Mouse (Mus musculus) heart, embryonic 12.5 days (tissue): ENCODE data around the gene Slc25a22. TPM values are rescaled to one million over a fixed set of nuclear protein-coding genes. Genes with fewer than 3 reads are reported as not detected.
"Not testable (repeated sequence)": the region's sequence is repeated elsewhere in the genome, so short reads cannot be mapped to it uniquely, and the experiment has no call there.

ENCODE experiments used
- ATAC-seq: fragments of 200-750 bp; cut with Nextera tagmentation; 2 replicates; pipeline ENCODE4 v1.8.0; 2017; ENCODE audit warnings: moderate TSS enrichment, moderate library complexity; ENCODE audit not compliant: insufficient number of reproducible peaks, low FRiP score
- H3K27ac ChIP-seq: fragments of 300-500 bp; sonication (generic); 2 replicates; pipeline ENCODE4 v1.5.1; 2016; ENCODE audit warnings: mild to moderate bottlenecking, moderate library complexity; ENCODE audit not compliant: poor library complexity, severe bottlenecking
- H3K27me3 ChIP-seq: fragments of 300-500 bp; sonication (generic); replicated peaks from 2 replicates; pipeline ENCODE4 v1.6.1; 2016; ENCODE audit warnings: mild to moderate bottlenecking, moderate library complexity
- H3K36me3 ChIP-seq: fragments of 300-500 bp; sonication (generic); 2 replicates; pipeline ENCODE4 v1.6.1; 2016; ENCODE audit warnings: mild to moderate bottlenecking, moderate library complexity
- H3K4me1 ChIP-seq: fragments of 300-500 bp; sonication (generic); replicated peaks from 2 replicates; pipeline ENCODE4 v1.6.1; 2016; ENCODE audit warnings: mild to moderate bottlenecking
- H3K4me2 ChIP-seq: fragments of 300-500 bp; sonication (generic); 2 replicates; pipeline ENCODE4 v1.6.1; 2016; ENCODE audit warnings: mild to moderate bottlenecking, moderate library complexity
- H3K4me3 ChIP-seq: fragments of 300-500 bp; sonication (generic); 2 replicates; pipeline ENCODE4 v1.5.1; 2016; ENCODE audit warnings: mild to moderate bottlenecking
- H3K9ac ChIP-seq: fragments of 300-500 bp; sonication (generic); 2 replicates; pipeline ENCODE4 v1.6.1; 2016; ENCODE audit warnings: mild to moderate bottlenecking, moderate library complexity
- H3K9me3 ChIP-seq: fragments of 300-500 bp; sonication (generic); replicated peaks from 2 replicates; pipeline ENCODE4 v1.6.1; 2016; ENCODE audit warnings: mild to moderate bottlenecking, moderate library complexity
- WGBS: fragments of 180-500 bp; shearing (Covaris S2); methylation state at CpG from one replicate; pipeline ENCODE4 v1.1.7; 2016; 5-methylcytosine and 5-hydroxymethylcytosine counted together
- polyA plus RNA-seq: library from polyadenylated mRNA; unstranded; fragments of >200 nt; fragmentation: Nextera tagmentation; extraction: Ambion mirVana; gene quantifications from 2 replicates; pipeline ENCODE4 v1.2.1, GENCODE M21; 2016

Gene Slc25a22
- polyA plus RNA-seq, 1 experiment from 2014 or later, result 20.7 TPM

DNA sequence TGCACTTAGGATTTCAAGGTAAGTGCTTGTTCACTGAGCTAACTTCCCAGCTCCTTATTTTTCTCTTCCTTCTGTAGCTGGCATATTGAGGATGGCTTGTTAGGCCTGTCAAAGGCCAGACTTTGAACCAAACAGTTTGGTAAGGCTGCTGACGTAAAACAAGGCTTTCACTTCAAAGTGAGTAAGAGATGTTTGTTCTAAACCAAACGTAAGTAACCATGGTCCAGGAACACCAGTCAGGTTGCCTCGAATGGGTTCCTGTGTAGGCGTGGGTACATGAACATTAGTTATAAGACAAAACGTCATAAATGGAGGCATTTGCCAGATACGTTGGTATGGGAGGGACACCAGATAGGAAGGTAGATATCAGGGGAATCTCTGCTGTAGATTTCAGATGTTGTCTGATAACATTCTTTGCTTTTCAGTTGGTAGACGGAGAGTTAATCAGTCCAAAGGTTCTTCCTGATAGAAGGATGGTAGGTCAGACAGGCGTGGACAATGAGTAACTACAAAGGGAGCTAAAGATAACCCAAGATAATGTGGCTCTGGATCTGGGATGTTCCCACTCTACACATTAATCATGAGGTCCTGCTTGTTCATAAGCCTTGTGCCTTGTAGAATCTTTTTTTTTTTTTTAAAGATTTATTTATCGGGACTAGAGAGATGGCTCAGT, 17.5 kb downstream of the Slc25a22 start:
- H3K4me3 ChIP-seq, result no peak overlapping the region
- H3K27ac ChIP-seq, result no peak overlapping the region
- H3K9ac ChIP-seq, result no peak overlapping the region
- no peak overlapping the region for H3K4me2 ChIP-seq
- peaks cover 7% of the 10 kb centered on the region; the same call in 1 of the 2 replicates for H3K27me3 ChIP-seq
- no peaks in the 10 kb centered on the region for H3K9me3 ChIP-seq
- no peaks in the 10 kb centered on the region for H3K36me3 ChIP-seq
- no peak for ATAC-seq
- no peaks in the 10 kb centered on the region for H3K4me1 ChIP-seq
- 66% methylated on average over 9 of the region's 9 CpGs for WGBS

GRCm38 (mm10) chr7:141418970-141419369, 18.7 kb downstream of the Slc25a22 start:
- no peak for ATAC-seq
- H3K9ac ChIP-seq, result no peak overlapping the region
- WGBS, result 66% methylated on average over 7 of the region's 7 CpGs

DNA sequence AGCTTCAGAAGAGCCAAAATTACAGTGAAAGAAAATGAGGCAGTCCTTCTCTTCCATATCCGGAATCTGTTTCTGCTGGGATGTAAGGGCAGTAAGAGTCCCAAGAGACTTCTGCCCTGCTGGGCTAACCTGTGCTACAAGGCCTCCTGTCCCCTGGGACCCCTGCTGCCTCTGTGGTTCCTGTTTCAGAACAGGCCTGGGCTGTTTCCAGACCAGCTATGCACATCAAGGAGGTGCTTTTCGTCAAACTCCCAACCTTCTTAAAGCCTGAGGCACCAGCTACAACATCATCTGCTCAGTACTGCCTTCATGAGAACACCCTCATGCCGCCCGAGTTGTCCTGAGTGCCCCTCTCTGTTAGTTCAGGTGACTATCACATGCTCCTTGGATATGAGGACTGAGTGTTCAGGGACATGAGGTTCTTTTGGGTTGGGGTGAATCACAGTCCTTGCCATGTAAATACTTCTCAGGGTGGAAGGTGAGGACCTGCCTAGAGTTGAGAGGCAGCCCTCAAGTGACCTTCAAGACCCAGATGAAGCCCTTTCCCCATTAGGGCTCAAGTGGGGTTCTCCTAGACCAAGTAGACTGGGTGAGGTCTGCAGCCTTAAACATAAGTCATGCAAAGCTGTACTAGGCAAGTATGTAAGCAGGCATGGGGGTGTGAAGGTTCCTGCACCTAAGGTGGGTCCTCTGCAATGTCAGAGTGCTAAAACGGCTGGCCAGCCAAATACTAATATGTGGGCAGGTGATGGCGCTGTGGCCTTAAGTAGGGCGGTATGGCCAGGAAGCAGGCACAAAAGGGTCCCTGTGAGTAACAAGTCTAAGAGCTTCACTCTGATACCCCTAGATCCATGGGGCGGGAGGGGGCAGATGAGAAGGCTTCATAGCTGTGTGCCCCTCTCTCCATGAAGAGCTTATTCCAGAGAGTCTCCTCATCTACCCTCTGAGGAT, 19.7 kb downstream of the Slc25a22 start:
- 60% methylated on average over 8 of the region's 8 CpGs for WGBS
- ATAC-seq, result no peak
- no peak overlapping the region for H3K27ac ChIP-seq
- no peaks in the 10 kb centered on the region for H3K9me3 ChIP-seq
- H3K27me3 ChIP-seq, result 0 out of 2 replicates have a peak, but pooled peaks cover 7% of the 10 kb centered on the region
- no peaks in the 10 kb centered on the region for H3K36me3 ChIP-seq
- H3K4me2 ChIP-seq, result no peak overlapping the region
- H3K4me1 ChIP-seq, result peaks cover 4% of the 10 kb centered on the region
- H3K4me3 ChIP-seq, result no peak overlapping the region
- no peak overlapping the region for H3K9ac ChIP-seq

More at GRCm38 (mm10) chr7:141418970-141419369, 18.7 kb downstream of the Slc25a22 start:
- Histone ChIP-seq H3K27me3 (0 out of 2 replicates have a peak, but pooled peaks cover 7% of the 10 kb centered on the region), H3K9me3 (no peaks in the 10 kb centered on the region), H3K4me1 (no peaks in the 10 kb centered on the region), H3K4me2 (no peak overlapping the region), H3K4me3 (no peak overlapping the region), H3K27ac (no peak overlapping the region), H3K36me3 (no peaks in the 10 kb centered on the region)

- no peaks in the 10 kb centered on the region for H3K36me3 ChIP-seq
- H3K27ac ChIP-seq, result no peak overlapping the region
- H3K9me3 ChIP-seq, result no peaks in the 10 kb centered on the region
- H3K4me2 ChIP-seq, result no peak overlapping the region
- ATAC-seq, result no peak
- peaks cover 7% of the 10 kb centered on the region for H3K4me1 ChIP-seq
- no peak overlapping the region for H3K9ac ChIP-seq
- WGBS, result 79% methylated on average over 6 of the region's 6 CpGs
- H3K27me3 ChIP-seq, result 0 out of 2 replicates have a peak, but pooled peaks cover 7% of the 10 kb centered on the region
- H3K4me3 ChIP-seq, result no peak overlapping the region
Observed at GRCm38 (mm10) chr7:141416144-141416841, 21.4 kb downstream of the Slc25a22 start.

DNA sequence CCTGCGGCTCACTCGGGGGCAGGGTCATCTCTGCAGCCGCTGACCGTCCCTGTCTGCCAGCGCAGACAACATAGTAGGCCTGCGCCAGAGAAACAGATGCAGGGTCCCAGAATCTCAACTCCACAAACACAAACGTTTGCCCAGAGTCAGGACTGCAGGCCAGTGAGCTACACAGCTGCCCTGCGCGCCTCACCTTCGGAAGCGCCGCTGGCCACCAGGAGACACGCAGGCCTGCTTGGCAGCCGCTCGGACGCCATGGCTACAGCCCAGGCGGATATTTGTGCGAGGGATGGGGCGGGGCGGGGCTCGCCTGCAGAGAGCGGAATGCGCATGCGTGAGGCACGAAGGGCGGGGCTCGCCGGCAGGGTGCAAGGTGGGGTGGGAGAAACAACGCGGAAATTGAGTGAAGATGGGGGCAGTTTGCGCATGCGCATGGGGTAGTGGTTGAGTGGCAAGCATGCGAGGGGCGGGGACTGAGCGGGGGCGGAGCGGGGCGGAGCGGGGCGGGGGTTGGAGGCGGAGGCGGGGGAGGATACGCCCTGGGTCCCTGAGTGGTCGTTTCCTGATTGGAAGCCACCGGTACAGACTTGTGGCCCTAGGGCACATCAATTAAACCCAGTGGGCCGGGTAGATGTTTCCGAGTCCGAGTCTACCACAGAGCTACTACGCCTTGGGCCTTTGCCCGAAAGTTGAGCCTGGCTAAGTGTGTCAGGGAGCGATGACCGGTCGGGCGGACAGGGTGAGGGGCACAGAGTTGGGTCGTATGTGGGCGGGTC, 23.7 kb downstream of the Slc25a22 start, which contains the start of gene Gatd1:
Gatd1 (minus strand) TSS at position 328 of the 776 bp plus-strand sequence.
- ATAC-seq, result peak; percentile 96
- WGBS, result under 1% methylated on average over 52 of the region's 56 CpGs
- Histone ChIP-seq H3K36me3 (peaks cover 17% of the 10 kb centered on the region), H3K27ac (peak within 1 kb of the TSS; percentile 80), H3K4me1 (peaks cover 11% of the 10 kb centered on the region), H3K4me3 (peak within 1 kb of the TSS; percentile 75), H3K9ac (peak within 1 kb of the TSS; percentile 85), H3K9me3 (no peaks in the 10 kb centered on the region), H3K27me3 (0 out of 2 replicates have a peak, but pooled peaks cover 7% of the 10 kb centered on the region), H3K4me2 (peak within 1 kb of the TSS; percentile 89)

GRCm38 (mm10) chr7:141413331-141413730, 24.4 kb downstream of the Slc25a22 start:
- 3% methylated on average over 16 of the region's 16 CpGs for WGBS
- Histone ChIP-seq H3K27me3 (0 out of 2 replicates have a peak, but pooled peaks cover 4% of the 10 kb centered on the region), H3K4me1 (peaks cover 12% of the 10 kb centered on the region), H3K9me3 (no peaks in the 10 kb centered on the region), H3K4me2 (peak overlapping the region; percentile 89), H3K9ac (peak overlapping the region; percentile 85), H3K36me3 (peaks cover 22% of the 10 kb centered on the region), H3K4me3 (peak overlapping the region; percentile 75), H3K27ac (peak overlapping the region; percentile 80)
- peak; percentile 9; the same call in 1 of the 2 replicates for ATAC-seq

- 95% methylated on average over 1 of the region's 1 CpGs for WGBS
Observed at GRCm38 (mm10) chr7:141411667-141412066, 26.0 kb downstream of the Slc25a22 start.

DNA sequence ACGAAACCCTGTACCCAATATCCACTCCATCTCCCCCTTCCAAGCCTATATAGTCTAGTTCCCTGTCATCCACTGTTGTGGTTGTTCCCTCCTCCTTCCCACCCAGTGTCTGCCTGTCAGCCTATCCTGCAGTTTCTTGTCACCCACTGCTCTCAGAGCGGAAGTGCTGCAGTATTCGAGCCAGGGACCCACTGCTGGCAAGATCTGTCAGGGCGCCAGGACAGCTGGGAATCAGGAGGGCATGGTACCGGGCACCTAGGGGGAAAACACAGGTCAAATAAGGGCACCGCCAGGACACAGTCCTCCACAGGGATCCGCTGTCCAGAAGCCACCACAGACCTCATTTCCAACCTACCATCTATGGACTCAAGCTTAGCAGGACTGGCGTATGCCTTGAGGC, 27.1 kb downstream of the Slc25a22 start:
- H3K9me3 ChIP-seq, result no peaks in the 10 kb centered on the region
- peaks cover 31% of the 10 kb centered on the region for H3K36me3 ChIP-seq
- ATAC-seq, result no peak
- H3K4me1 ChIP-seq, result peaks cover 12% of the 10 kb centered on the region
- no peak overlapping the region for H3K9ac ChIP-seq
- no peak overlapping the region for H3K4me3 ChIP-seq
- H3K4me2 ChIP-seq, result no peak overlapping the region
- WGBS, result 82% methylated on average over 8 of the region's 8 CpGs
- no peaks in the 10 kb centered on the region for H3K27me3 ChIP-seq
- no peak overlapping the region for H3K27ac ChIP-seq

More at GRCm38 (mm10) chr7:141411667-141412066, 26.0 kb downstream of the Slc25a22 start:
- no peak for ATAC-seq
- peaks cover 31% of the 10 kb centered on the region for H3K36me3 ChIP-seq
- H3K9ac ChIP-seq, result no peak overlapping the region
- H3K27ac ChIP-seq, result no peak overlapping the region
- H3K4me2 ChIP-seq, result no peak overlapping the region
- no peaks in the 10 kb centered on the region for H3K27me3 ChIP-seq
- no peaks in the 10 kb centered on the region for H3K9me3 ChIP-seq
- H3K4me1 ChIP-seq, result peaks cover 12% of the 10 kb centered on the region
- H3K4me3 ChIP-seq, result no peak overlapping the region

- H3K4me1 ChIP-seq, result peaks cover 12% of the 10 kb centered on the region
- no peaks in the 10 kb centered on the region for H3K27me3 ChIP-seq
- 17% methylated on average over 11 of the region's 11 CpGs for WGBS
- H3K4me3 ChIP-seq, result no peak overlapping the region
- H3K4me2 ChIP-seq, result peak overlapping the region; percentile 9; the same call in 1 of the 2 replicates
- no peak overlapping the region for H3K27ac ChIP-seq
- no peaks in the 10 kb centered on the region for H3K9me3 ChIP-seq
- peaks cover 33% of the 10 kb centered on the region for H3K36me3 ChIP-seq
- peak overlapping the region; percentile 37 for H3K9ac ChIP-seq
- peak; percentile 63; the same call in 1 of the 2 replicates for ATAC-seq
Observed at GRCm38 (mm10) chr7:141408833-141409232, 28.9 kb downstream of the Slc25a22 start.

GRCm38 (mm10) chr7:141407670-141408069, 30.0 kb downstream of the Slc25a22 start:
- H3K9me3 ChIP-seq, H3K4me2 ChIP-seq, ATAC-seq, H3K27ac ChIP-seq, H3K27me3 ChIP-seq, H3K9ac ChIP-seq, H3K4me3 ChIP-seq, H3K4me1 ChIP-seq: not testable (repeated sequence)
- peaks cover 45% of the 10 kb centered on the region for H3K36me3 ChIP-seq
- 92% methylated on average over 7 of the region's 7 CpGs for WGBS
